Mouse (Mus musculus) MEL (cell line): ENCODE results near the gene Prkd1.

Experiments used
- CTCF ChIP-seq, 3 experiments: IDR thresholded peaks in 2 of 3; conservative IDR thresholded peaks in 1 of 3; 2 replicates each; pipeline ENCODE4 v1.5.1; 2011 to 2012; ENCODE audit warnings: low read length in 3 of 3, low read depth in 2 of 3, mild to moderate bottlenecking in 2 of 3, improper control_type of control experiment in 1 of 3, inconsistent platforms in 1 of 3, mixed read lengths in 1 of 3, moderate library complexity in 1 of 3; ENCODE audit not compliant: control insufficient read depth in 1 of 3, insufficient read depth in 1 of 3, poor library complexity in 1 of 3, severe bottlenecking in 1 of 3
- ELF1 ChIP-seq: IDR thresholded peaks from 2 replicates; pipeline ENCODE4 v1.6.1; 2014; ENCODE audit warnings: low read depth, mild to moderate bottlenecking, inconsistent platforms, low read length, improper control_type of control experiment, moderate library complexity
- EP300 ChIP-seq, 2 experiments: IDR thresholded peaks; 2 replicates each; pipeline ENCODE4 v1.6.1; 2011; ENCODE audit warnings: improper control_type of control experiment in 2 of 2, low read length in 2 of 2, low read depth in 1 of 2, mild to moderate bottlenecking in 1 of 2
- NELFE ChIP-seq: IDR thresholded peaks from 2 replicates; pipeline ENCODE4 v1.6.1; 2011; ENCODE audit warnings: low read depth, low read length, improper control_type of control experiment
- POLR2A ChIP-seq, 2 experiments: IDR thresholded peaks; 2 replicates each; pipeline ENCODE4 v1.6.1; 2011 to 2012; ENCODE audit warnings: low read length in 2 of 2, mild to moderate bottlenecking in 2 of 2, control low read depth in 1 of 2, improper control_type of control experiment in 1 of 2, low read depth in 1 of 2, moderate library complexity in 1 of 2; ENCODE audit not compliant: control insufficient read depth in 1 of 2, insufficient read depth in 1 of 2, poor library complexity in 1 of 2
- POLR2AphosphoS5 ChIP-seq: IDR thresholded peaks from 2 replicates; pipeline ENCODE4 v1.6.1; 2012; ENCODE audit warnings: low read depth, borderline replicate concordance, mild to moderate bottlenecking, inconsistent platforms, low read length, moderate library complexity, mixed read lengths
- SMC3 ChIP-seq: IDR thresholded peaks from 2 replicates; pipeline ENCODE4 v1.6.1; 2011; ENCODE audit warnings: low read depth, low read length, improper control_type of control experiment
- TBP ChIP-seq: IDR thresholded peaks from 2 replicates; pipeline ENCODE4 v1.8.0; 2011; ENCODE audit warnings: low read depth, low read length, improper control_type of control experiment
- USF1 ChIP-seq: IDR thresholded peaks from 2 replicates; pipeline ENCODE4 v1.6.1; 2014; ENCODE audit warnings: low read depth, mild to moderate bottlenecking, inconsistent platforms, low read length, improper control_type of control experiment, moderate library complexity
- USF2 ChIP-seq, 2 experiments: IDR thresholded peaks; 2 replicates each; pipeline ENCODE4 v1.6.1; 2011 to 2012; ENCODE audit warnings: improper control_type of control experiment in 2 of 2, low read length in 2 of 2, borderline replicate concordance in 1 of 2, inconsistent platforms in 1 of 2, low read depth in 1 of 2, mild to moderate bottlenecking in 1 of 2; ENCODE audit not compliant: insufficient read depth in 1 of 2

DNA sequence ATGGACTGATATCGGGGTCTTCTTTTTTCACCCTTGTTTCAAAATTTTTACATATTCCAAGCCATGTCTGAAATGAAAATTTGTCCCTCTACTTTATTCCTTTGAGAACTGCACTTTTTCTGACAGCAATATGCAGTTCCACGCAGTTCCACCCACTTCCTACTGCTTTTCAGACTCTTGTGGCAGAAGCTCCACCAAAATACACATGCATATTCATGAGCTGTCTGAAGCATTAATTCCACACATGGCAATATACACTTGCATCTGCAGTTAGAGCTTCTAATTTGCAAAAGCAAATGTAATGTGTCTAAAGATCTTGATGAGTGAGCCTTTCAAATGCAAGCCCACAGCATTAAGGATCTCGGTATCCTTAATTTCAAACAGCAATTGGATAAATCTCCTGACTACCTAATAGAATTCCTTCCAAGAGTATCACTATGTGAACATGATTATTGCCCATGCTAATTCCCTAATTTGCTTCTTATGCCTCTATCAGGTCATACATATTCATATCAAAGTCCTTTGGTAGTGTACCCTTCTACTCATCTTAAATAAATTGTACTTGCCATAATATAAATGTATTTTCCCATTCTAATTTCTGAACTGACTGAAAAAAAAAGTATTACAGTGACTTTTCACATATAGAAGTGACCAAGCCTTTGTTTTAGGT, 110.5 kb downstream of the Prkd1 start:
- TF ChIP-seq POLR2A (IDR thresholded peaks at IDR 0.05; ENCODE audit: control insufficient read depth in 1 of 2, insufficient read depth in 1 of 2, low read depth in 1 of 2, low read length in 2 of 2, poor library complexity in 1 of 2) (no peak), SMC3 (no peak), TBP (no peak), CTCF (IDR thresholded peaks at IDR 0.05 in 2 of 3, conservative IDR thresholded peaks at IDR 0.05 in 1 of 3; ENCODE audit: control insufficient read depth in 1 of 3, insufficient read depth in 1 of 3, low read depth in 2 of 3, low read length in 3 of 3, poor library complexity in 1 of 3, severe bottlenecking in 1 of 3) (no peak), USF1 (no peak), NELFE (no peak), USF2 (IDR thresholded peaks at IDR 0.05; ENCODE audit: borderline replicate concordance in 1 of 2, insufficient read depth in 1 of 2, low read depth in 1 of 2, low read length in 2 of 2) (no peak), EP300 (IDR thresholded peaks at IDR 0.05; ENCODE audit: low read depth in 1 of 2, low read length in 2 of 2) (no peak), ELF1 (no peak), POLR2AphosphoS5 (no peak)
